Mouse (Mus musculus) CH12.LX (cell line): Measurements from ENCODE around the gene Vmn1r189. TPM values are rescaled to one million over a fixed set of nuclear protein-coding genes. Genes with fewer than 3 reads are reported as not detected.

ENCODE experiments used
- DNase-seq: peaks from one replicate; pipeline ENCODE4 v3.0.0-alpha.2; 2013; ENCODE audit errors: extremely low read depth
- H3K27ac ChIP-seq: 2 replicates; pipeline ENCODE4 v1.5.1; 2012; ENCODE audit warnings: low read depth, mild to moderate bottlenecking, control low read depth, moderate library complexity; ENCODE audit not compliant: insufficient read depth
- H3K27me3 ChIP-seq: replicated peaks from 2 replicates; pipeline ENCODE3; 2012; ENCODE audit warnings: inconsistent platforms
- H3K36me3 ChIP-seq, 2 experiments: replicated peaks in 1 of 2; 2 replicates each; pipeline versions ENCODE3 to v1.6.1; 2012; ENCODE audit warnings: inconsistent platforms in 1 of 2, low read length in 1 of 2, mild to moderate bottlenecking in 1 of 2, mixed read lengths in 1 of 2, moderate library complexity in 1 of 2; ENCODE audit not compliant: control insufficient read depth in 1 of 2, insufficient read depth in 1 of 2
- H3K4me1 ChIP-seq, 2 experiments: 2 replicates each; pipeline ENCODE4 v1.6.1; 2012; ENCODE audit warnings: inconsistent platforms in 1 of 2, moderate library complexity in 1 of 2; ENCODE audit not compliant: insufficient read depth in 2 of 2, control insufficient read depth in 1 of 2
- H3K4me2 ChIP-seq: 2 replicates; pipeline ENCODE4 v1.6.1; 2012; ENCODE audit warnings: low read depth, mild to moderate bottlenecking, control low read depth; ENCODE audit not compliant: poor library complexity, insufficient read depth, severe bottlenecking
- H3K4me3 ChIP-seq, 3 experiments: fragments of 150-350 bp in 1 of 3; sonication (generic) in 1 of 3; replicated peaks in 1 of 3; 2 replicates each; pipeline versions ENCODE3 to v1.5.1; 2011 to 2012; ENCODE audit warnings: low read depth in 2 of 3, low read length in 2 of 3, mild to moderate bottlenecking in 2 of 3, moderate library complexity in 2 of 3, control low read depth in 1 of 3, improper control_type of control experiment in 1 of 3, inconsistent platforms in 1 of 3, mixed read lengths in 1 of 3; ENCODE audit not compliant: poor library complexity in 1 of 3
- H3K79me2 ChIP-seq: replicated peaks from 2 replicates; pipeline ENCODE4 v1.6.1; 2012; ENCODE audit warnings: mild to moderate bottlenecking, moderate library complexity; ENCODE audit not compliant: control insufficient read depth, poor library complexity, insufficient read depth, severe bottlenecking; ENCODE audit errors: extremely low read depth
- H3K9ac ChIP-seq: 2 replicates; pipeline ENCODE4 v1.6.1; 2012; ENCODE audit warnings: low read depth, mild to moderate bottlenecking, control low read depth, moderate library complexity; ENCODE audit not compliant: insufficient read depth
- H3K9me3 ChIP-seq: replicated peaks from 2 replicates; pipeline ENCODE3; 2012; ENCODE audit warnings: low read length, inconsistent platforms, mixed read lengths
- BHLHE40 ChIP-seq: IDR thresholded peaks from 2 replicates; pipeline ENCODE4 v1.6.1; 2011; ENCODE audit warnings: mild to moderate bottlenecking, low read depth, low read length, improper control_type of control experiment
- CHD1 ChIP-seq: IDR thresholded peaks from 2 replicates; pipeline ENCODE4 v1.6.1; 2012; ENCODE audit warnings: low read depth, low read length, improper control_type of control experiment, inconsistent platforms
- CHD2 ChIP-seq: IDR thresholded peaks from 2 replicates; pipeline ENCODE4 v1.6.1; 2011; ENCODE audit warnings: low read length, improper control_type of control experiment
- CTCF ChIP-seq, 2 experiments: IDR thresholded peaks in 1 of 2; conservative IDR thresholded peaks in 1 of 2; 2 replicates each; pipeline ENCODE4 v1.5.1; 2011 to 2012; ENCODE audit warnings: low read depth in 2 of 2, low read length in 2 of 2, improper control_type of control experiment in 1 of 2, inconsistent platforms in 1 of 2, mild to moderate bottlenecking in 1 of 2, moderate library complexity in 1 of 2
- E2F4 ChIP-seq: IDR thresholded peaks from 2 replicates; pipeline ENCODE4 v1.6.1; 2011; ENCODE audit warnings: low read depth, low read length, improper control_type of control experiment; ENCODE audit not compliant: insufficient replicate concordance
- EP300 ChIP-seq: IDR thresholded peaks from 2 replicates; pipeline ENCODE4 v1.6.1; 2011; ENCODE audit warnings: low read length, improper control_type of control experiment
- HCFC1 ChIP-seq: IDR thresholded peaks from 2 replicates; pipeline ENCODE4 v1.6.1; 2012; ENCODE audit warnings: low read depth, mild to moderate bottlenecking, inconsistent platforms, low read length, improper control_type of control experiment
- IRF4 ChIP-seq: IDR thresholded peaks from 2 replicates; pipeline ENCODE4 v1.6.1; 2014; ENCODE audit warnings: low read depth, mild to moderate bottlenecking, inconsistent platforms, low read length, improper control_type of control experiment
- JUND ChIP-seq: conservative IDR thresholded peaks from 2 replicates; pipeline ENCODE4 v1.6.1; 2011; ENCODE audit warnings: low read depth, low read length, improper control_type of control experiment
- KAT2A ChIP-seq: IDR thresholded peaks from 2 replicates; pipeline ENCODE4 v1.6.1; 2012; ENCODE audit warnings: low read length, improper control_type of control experiment, inconsistent platforms; ENCODE audit not compliant: insufficient replicate concordance
- MAFK ChIP-seq: IDR thresholded peaks from 2 replicates; pipeline ENCODE4 v1.6.1; 2011; ENCODE audit warnings: low read length, improper control_type of control experiment; ENCODE audit not compliant: insufficient replicate concordance
- MAX ChIP-seq: IDR thresholded peaks from 2 replicates; pipeline ENCODE4 v1.6.1; 2011; ENCODE audit warnings: low read length, improper control_type of control experiment
- POLR2A ChIP-seq: IDR thresholded peaks from 2 replicates; pipeline ENCODE4 v1.6.1; 2011; ENCODE audit warnings: low read depth, mild to moderate bottlenecking, improper control_type of control experiment, low read length
- RAD21 ChIP-seq: IDR thresholded peaks from 2 replicates; pipeline ENCODE4 v1.6.1; 2011; ENCODE audit warnings: low read depth, mild to moderate bottlenecking, low read length, improper control_type of control experiment, moderate library complexity
- RCOR1 ChIP-seq: conservative IDR thresholded peaks from 2 replicates; pipeline ENCODE4 v1.6.1; 2012; ENCODE audit warnings: low read depth, mild to moderate bottlenecking, inconsistent platforms, low read length, improper control_type of control experiment
- TBP ChIP-seq: conservative IDR thresholded peaks from 2 replicates; pipeline ENCODE4 v1.6.1; 2011; ENCODE audit warnings: low read depth, low read length, improper control_type of control experiment
- UBTF ChIP-seq: IDR thresholded peaks from 2 replicates; pipeline ENCODE4 v1.6.1; 2012; ENCODE audit warnings: low read depth, mild to moderate bottlenecking, inconsistent platforms, low read length, improper control_type of control experiment, moderate library complexity
- ZMIZ1 ChIP-seq: IDR thresholded peaks from 2 replicates; pipeline ENCODE4 v1.6.1; 2012; ENCODE audit warnings: low read depth, mild to moderate bottlenecking, inconsistent platforms, low read length, improper control_type of control experiment
- ZNF384 ChIP-seq: IDR thresholded peaks from 2 replicates; pipeline ENCODE4 v1.6.1; 2012; ENCODE audit warnings: low read depth, low read length, improper control_type of control experiment, inconsistent platforms
- dilution Hi-C: fragments of 300-500 bp; cut with MboI; formaldehyde crosslinking; loops from 2 replicates; pipeline ENCODE4 v1.14.3; 2020; ENCODE audit warnings: low sequenced_read_pairs; ENCODE audit not compliant: extremely low pct_unique_long_range_greater_than_20kb, extremely low pct_ligation_motif_present
- in situ Hi-C: fragments of 300-500 bp; cut with MboI; formaldehyde crosslinking; loops from 3 replicates; pipeline ENCODE4 v1.14.3; 2019; ENCODE audit warnings: low sequenced_read_pairs, low pct_ligation_motif_present, low pct_unique_long_range_greater_than_20kb, mixed read lengths
- polyA plus RNA-seq: library from polyadenylated mRNA; unstranded; fragments of >175 nt; gene quantifications from 2 replicates; pipeline ENCODE4 v1.2.1, GENCODE M21; 2012; ENCODE audit warnings: low read depth; ENCODE audit not compliant: insufficient read length
- total RNA-seq, 2 experiments: library from RNA; depleted of rRNA; stranded (reverse); fragments of 300-350 nt in 1 of 2; fragments of >200 nt in 1 of 2; gene quantifications; 2 replicates each; pipeline ENCODE4 v1.2.3; 2012 to 2014

Gene Vmn1r189
- total and polyA plus RNA-seq, 3 experiments: not detected

GRCm38 (mm10) chr13:22061422-22061821, 44.2 kb downstream of the Vmn1r189 start:
- no peaks in the 10 kb centered on the region for H3K27me3 ChIP-seq
- dilution Hi-C loops: no loop called here
- no peak for TF ChIP-seq BHLHE40
- TF ChIP-seq ZMIZ1: no peak
- no peak for TF ChIP-seq MAX
- TF ChIP-seq RCOR1: no peak
- no peak for TF ChIP-seq E2F4
- no peak for TF ChIP-seq CHD2
- no peak for TF ChIP-seq UBTF
- H3K27ac ChIP-seq: no peak overlapping the region
- H3K79me2 ChIP-seq: no peaks in the 10 kb centered on the region
- H3K9me3 ChIP-seq: no peaks in the 10 kb centered on the region
- no peaks in the 10 kb centered on the region for H3K36me3 ChIP-seq
- no peaks in the 10 kb centered on the region for H3K4me1 ChIP-seq
- no peak for DNase-seq
- in situ Hi-C loops: no loop called here
- H3K4me2 ChIP-seq: no peak overlapping the region
- H3K9ac ChIP-seq: no peak overlapping the region
- H3K4me3 ChIP-seq: no peak overlapping the region

DNA sequence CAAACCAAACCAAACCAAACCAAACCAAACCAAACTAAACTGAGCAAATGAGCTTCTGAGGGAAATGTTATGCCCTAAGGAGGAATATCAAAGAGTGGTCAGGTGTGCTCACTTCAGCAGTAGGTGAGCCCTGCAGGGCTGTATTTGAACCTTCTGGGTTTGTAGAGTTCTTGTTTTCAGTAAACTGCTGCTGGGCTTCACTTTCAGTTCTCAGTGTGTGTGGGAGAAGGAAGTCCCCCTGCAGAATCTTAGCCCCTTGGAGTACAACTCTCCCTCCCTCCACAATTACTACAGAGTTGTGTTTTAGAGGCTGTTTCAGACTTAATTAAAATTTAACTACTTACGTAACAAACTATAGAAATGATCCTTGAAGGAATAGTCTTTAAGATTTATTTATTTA, 51.9 kb downstream of the Vmn1r189 start:
- TF ChIP-seq MAFK: no peak
- no peak for TF ChIP-seq JUND
- TF ChIP-seq CHD2: no peak
- TF ChIP-seq ZNF384: no peak
- no peak for TF ChIP-seq ZMIZ1
- peak; percentile 55 for TF ChIP-seq EP300
- no peak for TF ChIP-seq RAD21
- no peak for TF ChIP-seq POLR2A
- TF ChIP-seq IRF4: peak; percentile 53; the same call in 1 of the 2 replicates
- TF ChIP-seq CTCF (conservative IDR thresholded peaks at IDR 0.05 in 1 of 2, IDR thresholded peaks at IDR 0.05 in 1 of 2; ENCODE audit: low read depth in 2 of 2, low read length in 2 of 2): no peak
- TF ChIP-seq TBP: no peak
- TF ChIP-seq KAT2A: no peak
- no peak for TF ChIP-seq MAX
- no peak for TF ChIP-seq HCFC1
- no peak for TF ChIP-seq CHD1
- H3K27ac ChIP-seq: no peak overlapping the region
- no peak overlapping the region for H3K4me3 ChIP-seq
- no peak overlapping the region for H3K9ac ChIP-seq
- in situ Hi-C loops: no loop called here
- no peak overlapping the region for H3K4me2 ChIP-seq
- DNase-seq: no peak
- dilution Hi-C loops: no loop called here
- H3K9me3 ChIP-seq: no peaks in the 10 kb centered on the region
- no peaks in the 10 kb centered on the region for H3K36me3 ChIP-seq
- peaks cover 0 to 21% of the 10 kb centered on the region in 2 experiments; a peak in 3 of 4 replicates for H3K4me1 ChIP-seq
- H3K27me3 ChIP-seq: no peaks in the 10 kb centered on the region
- no peaks in the 10 kb centered on the region for H3K79me2 ChIP-seq
